Mouse (Mus musculus): ENCODE results near the gene Gmds. TPM values are rescaled to one million over a fixed set of nuclear protein-coding genes. Genes with fewer than 3 reads are reported as not detected.

Gmds gene
- total RNA-seq, 2 experiments from 2014 or later, result 11.3 to 12.8 TPM

GRCm38 (mm10) chr13:32175028-32175427 lies 163.5 kb downstream of the Gmds start:
- DNase-seq (ENCODE audit: low spot score in 2 of 2), result no peak
- intact Hi-C loops (cut with DNase I), result no loop called here

- no peak for DNase-seq (ENCODE audit: low spot score in 2 of 2)
- intact Hi-C loops (cut with DNase I), result no loop called here
Observed at GRCm38 (mm10) chr13:32169173-32169572, 169.4 kb downstream of the Gmds start.

- intact Hi-C loops (cut with DNase I), result no loop called here
- DNase-seq (ENCODE audit: low spot score in 2 of 2), result no peak
Observed at GRCm38 (mm10) chr13:32167806-32168205, 170.7 kb downstream of the Gmds start.

GRCm38 (mm10) chr13:32165581-32165980 lies 173.0 kb downstream of the Gmds start:
- intact Hi-C loops (cut with DNase I), result no loop called here
- no peak for DNase-seq (ENCODE audit: low spot score in 2 of 2)

- DNase-seq (ENCODE audit: low spot score in 2 of 2), result no peak
- intact Hi-C loops (cut with DNase I), result no loop called here
Observed at GRCm38 (mm10) chr13:32161567-32161966, 177.0 kb downstream of the Gmds start.

GRCm38 (mm10) chr13:32158240-32158639 lies 180.3 kb downstream of the Gmds start:
- no peak for DNase-seq (ENCODE audit: low spot score in 2 of 2)
- intact Hi-C loops (cut with DNase I), result no loop called here

- intact Hi-C loops (cut with DNase I), result no loop called here
- DNase-seq (ENCODE audit: low spot score in 2 of 2), result no peak
Observed at GRCm38 (mm10) chr13:32145916-32146315, 192.6 kb downstream of the Gmds start.

GRCm38 (mm10) chr13:32145179-32145578 lies 193.4 kb downstream of the Gmds start:
- no peak for DNase-seq (ENCODE audit: low spot score in 2 of 2)
- intact Hi-C loops (cut with DNase I), result no loop called here

GRCm38 (mm10) chr13:32143651-32144050 lies 194.9 kb downstream of the Gmds start:
- DNase-seq (ENCODE audit: low spot score in 2 of 2), result no peak
- intact Hi-C loops (cut with DNase I), result no loop called here

- DNase-seq (ENCODE audit: low spot score in 2 of 2), result peak in 1 of 2 experiments; percentile 17
- intact Hi-C loops (cut with DNase I), result no loop called here
Observed at GRCm38 (mm10) chr13:32134663-32135273, 203.8 kb downstream of the Gmds start.

GRCm38 (mm10) chr13:32129970-32130369 lies 208.6 kb downstream of the Gmds start:
- no peak for DNase-seq (ENCODE audit: low spot score in 2 of 2)
- intact Hi-C loops (cut with DNase I), result no loop called here

GRCm38 (mm10) chr13:32118386-32118785 lies 220.2 kb downstream of the Gmds start:
- intact Hi-C loops (cut with DNase I), result no loop called here
- DNase-seq (ENCODE audit: low spot score in 2 of 2), result no peak

- no peak for DNase-seq (ENCODE audit: low spot score in 2 of 2)
- intact Hi-C loops (cut with DNase I), result no loop called here
Observed at GRCm38 (mm10) chr13:32115468-32115867, 223.1 kb downstream of the Gmds start.

GRCm38 (mm10) chr13:32113875-32114274 lies 224.7 kb downstream of the Gmds start:
- DNase-seq (ENCODE audit: low spot score in 2 of 2), result no peak
- intact Hi-C loops (cut with DNase I), result no loop called here

- no peak for DNase-seq (ENCODE audit: low spot score in 2 of 2)
- intact Hi-C loops (cut with DNase I), result no loop called here
Observed at GRCm38 (mm10) chr13:32088303-32088977, 250.1 kb downstream of the Gmds start.

GRCm38 (mm10) chr13:32080520-32081249 lies 257.9 kb downstream of the Gmds start:
- no peak for DNase-seq (ENCODE audit: low spot score in 2 of 2)
- intact Hi-C loops (cut with DNase I), result no loop called here

- intact Hi-C loops (cut with DNase I), result no loop called here
- DNase-seq (ENCODE audit: low spot score in 2 of 2), result no peak
Observed at GRCm38 (mm10) chr13:32073630-32074029, 264.9 kb downstream of the Gmds start.

GRCm38 (mm10) chr13:32055321-32055720 lies 283.2 kb downstream of the Gmds start:
- intact Hi-C loops (cut with DNase I), result no loop called here
- no peak for DNase-seq (ENCODE audit: low spot score in 2 of 2)

- intact Hi-C loops (cut with DNase I), result no loop called here
- no peak for DNase-seq (ENCODE audit: low spot score in 2 of 2)
Observed at GRCm38 (mm10) chr13:32053587-32053986, 285.0 kb downstream of the Gmds start.

GRCm38 (mm10) chr13:32047980-32048959 lies 290.3 kb downstream of the Gmds start:
- no peak for DNase-seq (ENCODE audit: low spot score in 2 of 2)
- intact Hi-C loops (cut with DNase I), result no loop called here

All from left cerebral cortex, postnatal 25 days (tissue).